Mouse (Mus musculus) embryonic facial prominence, embryonic 15.5 days (tissue): ENCODE results near the gene Mlec. TPM values are rescaled to one million over a fixed set of nuclear protein-coding genes. Genes with fewer than 3 reads are reported as not detected.

ENCODE experiments used
- polyA plus RNA-seq: library from polyadenylated mRNA; unstranded; fragments of >200 nt; fragmentation: Nextera tagmentation; extraction: Ambion mirVana; gene quantifications from 2 replicates; pipeline ENCODE4 v1.2.1, GENCODE M21; 2015

Mlec gene
- polyA plus RNA-seq, 1 experiment from 2014 or later: 95.1 TPM

Other genes starting within 250 kb of the Mlec start
- gene Oasl1, start 234.9 kb downstream of the Mlec start, polyA plus RNA-seq: 0.45 and 0.89 TPM in 2 replicates
- 61.8 and 69.0 TPM in 2 replicates for gene 2210016L21Rik, start 216.0 kb downstream of the Mlec start, polyA plus RNA-seq
- 0.07 TPM in 1 of 2 replicates, not detected in the other for gene Hnf1a, start 187.1 kb downstream of the Mlec start, polyA plus RNA-seq
- 20.9 and 24.9 TPM in 2 replicates for gene Sppl3, start 147.0 kb downstream of the Mlec start, polyA plus RNA-seq
- gene Gm10401, start 59.9 kb downstream of the Mlec start, polyA plus RNA-seq: 39.7 and 50.0 TPM in 2 replicates
- 47.8 and 48.2 TPM in 2 replicates for gene Acads, start 38.8 kb downstream of the Mlec start, polyA plus RNA-seq
- 41.0 and 42.2 TPM in 2 replicates for gene Unc119b, start 23.2 kb downstream of the Mlec start, polyA plus RNA-seq
- 2.6 and 3.0 TPM in 2 replicates for gene Cabp1, start 36.2 kb upstream of the Mlec start, polyA plus RNA-seq
- gene Pop5, start 77.7 kb upstream of the Mlec start, polyA plus RNA-seq: 90.1 and 92.0 TPM in 2 replicates
- 158 and 170 TPM in 2 replicates for gene Rnf10, start 114.7 kb upstream of the Mlec start, polyA plus RNA-seq
- gene Coq5, start 121.5 kb upstream of the Mlec start, polyA plus RNA-seq: 37.3 and 37.6 TPM in 2 replicates
- 1,800 and 1,802 TPM in 2 replicates for gene Dynll1, start 142.8 kb upstream of the Mlec start, polyA plus RNA-seq
- 263 and 264 TPM in 2 replicates for gene Srsf9, start 169.0 kb upstream of the Mlec start, polyA plus RNA-seq
- 28.7 and 33.9 TPM in 2 replicates for gene Gatc, start 183.0 kb upstream of the Mlec start, polyA plus RNA-seq
- 56.4 and 66.2 TPM in 2 replicates for gene Triap1, start 183.0 kb upstream of the Mlec start, polyA plus RNA-seq
- gene Cox6a1, start 190.8 kb upstream of the Mlec start, polyA plus RNA-seq: 850 and 892 TPM in 2 replicates